Mouse (Mus musculus): ENCODE measurements around the gene Atg4a. TPM values are rescaled to one million over a fixed set of nuclear protein-coding genes. Genes with fewer than 3 reads are reported as not detected.
A peak's percentile ranks its signal among the peaks of the same experiment; 100 is the strongest.

Gene Atg4a
- total RNA-seq, 2 experiments from 2014 or later: 18.9 to 29.2 TPM

GRCm38 (mm10) chrX:141157626-141158025 is 200.9 kb downstream of the Atg4a start:
- ATAC-seq (ENCODE audit: poor library complexity, severe bottlenecking): no peak

- ATAC-seq (ENCODE audit: poor library complexity, severe bottlenecking): peak; percentile 39; the same call in 1 of the 2 replicates
These were observed 201.5 kb downstream of the Atg4a start for GRCm38 (mm10) chrX:141158160-141158559.

- no peak for ATAC-seq (ENCODE audit: poor library complexity, severe bottlenecking)
These were observed 203.7 kb downstream of the Atg4a start for GRCm38 (mm10) chrX:141160371-141160770.

- peak; percentile 67 for ATAC-seq (ENCODE audit: poor library complexity, severe bottlenecking)
These were observed 208.4 kb downstream of the Atg4a start for GRCm38 (mm10) chrX:141165067-141165466.

GRCm38 (mm10) chrX:141175353-141175752 is 218.6 kb downstream of the Atg4a start:
- ATAC-seq (ENCODE audit: poor library complexity, severe bottlenecking): 0 out of 2 replicates have a peak, but pooled peaks have one; percentile 40

- ATAC-seq (ENCODE audit: poor library complexity, severe bottlenecking): no peak
These were observed 238.3 kb downstream of the Atg4a start for GRCm38 (mm10) chrX:141195036-141195435.

- no peak for ATAC-seq (ENCODE audit: poor library complexity, severe bottlenecking)
These were observed 242.3 kb downstream of the Atg4a start for GRCm38 (mm10) chrX:141198993-141199392.

- ATAC-seq (ENCODE audit: poor library complexity, severe bottlenecking): no peak
These were observed 256.1 kb downstream of the Atg4a start for GRCm38 (mm10) chrX:141212802-141213201.

Other genes with a start within 250 kb of the Atg4a start
- gene Tex13b, start 143.5 kb upstream of the Atg4a start, total RNA-seq (2015): not detected in 2 replicates
- not detected in 2 replicates for gene Tex13b, start 143.5 kb upstream of the Atg4a start, total RNA-seq (2017)
- gene Vsig1, start 49.3 kb upstream of the Atg4a start, total RNA-seq (2015): not detected in 2 replicates
- gene Vsig1, start 49.3 kb upstream of the Atg4a start, total RNA-seq (2017): not detected in 2 replicates
- 25.9 and 28.7 TPM in 2 replicates for gene Psmd10, start 179 bp upstream of the Atg4a start, total RNA-seq (2015)
- 37.1 and 47.0 TPM in 2 replicates for gene Psmd10, start 179 bp upstream of the Atg4a start, total RNA-seq (2017)